Mouse (Mus musculus) spleen, adult 2 months (tissue): ENCODE data around the gene Camk1d. TPM values are rescaled to one million over a fixed set of nuclear protein-coding genes. Genes with fewer than 3 reads are reported as not detected.

Source experiments
- DNase-seq, 2 experiments: peaks; one replicate each; pipeline versions ENCODE4 v3.0.0 to v3.0.0-alpha.2; 2012 to 2021; ENCODE audit warnings: low spot score in 2 of 2, low read depth in 1 of 2
- H3K27ac ChIP-seq: fragments of 200-500 bp; 2 replicates; pipeline ENCODE4 v1.5.1; 2012; ENCODE audit warnings: low read length, inconsistent platforms; ENCODE audit not compliant: insufficient read depth
- H3K27me3 ChIP-seq: fragments of 200-500 bp; 2 replicates; pipeline ENCODE4 v1.6.1; 2012; ENCODE audit warnings: mild to moderate bottlenecking, moderate library complexity, low read length, inconsistent platforms; ENCODE audit not compliant: control insufficient read depth, insufficient read depth
- H3K36me3 ChIP-seq: fragments of 200-500 bp; 2 replicates; pipeline ENCODE4 v1.6.1; 2012; ENCODE audit warnings: mild to moderate bottlenecking, low read length, inconsistent platforms; ENCODE audit not compliant: control insufficient read depth, insufficient read depth
- H3K4me1 ChIP-seq: fragments of 200-500 bp; 2 replicates; pipeline ENCODE4 v1.6.1; 2011; ENCODE audit warnings: inconsistent platforms; ENCODE audit not compliant: control insufficient read depth, insufficient read depth, insufficient read length
- H3K4me3 ChIP-seq: fragments of 200-500 bp; 2 replicates; pipeline ENCODE4 v1.5.1; 2011; ENCODE audit warnings: mild to moderate bottlenecking, inconsistent platforms; ENCODE audit not compliant: insufficient read depth, insufficient read length; ENCODE audit errors: extremely low read depth
- CTCF ChIP-seq: fragments of 200-500 bp; IDR thresholded peaks from 2 replicates; pipeline ENCODE4 v1.5.1; 2011; ENCODE audit warnings: mild to moderate bottlenecking, inconsistent platforms; ENCODE audit not compliant: insufficient read depth, insufficient read length, insufficient replicate concordance; ENCODE audit errors: extremely low read depth
- POLR2A ChIP-seq: fragments of 200-500 bp; IDR thresholded peaks from 2 replicates; pipeline ENCODE4 v1.6.1; 2011; ENCODE audit warnings: low read depth, low read length, inconsistent platforms
- WGBS: fragments of 180-500 bp; shearing (Covaris S2); methylation state at CpG from one replicate; pipeline ENCODE4 v1.1.7; 2018; 5-methylcytosine and 5-hydroxymethylcytosine counted together
- polyA plus RNA-seq: library from polyadenylated mRNA; depleted of rRNA; stranded (reverse); fragments of >200 nt; gene quantifications from 2 replicates; pipeline ENCODE4 v1.2.3, GENCODE M21; 2012

The Camk1d gene
- polyA plus RNA-seq, 1 experiment = 5.8 TPM

DNA sequence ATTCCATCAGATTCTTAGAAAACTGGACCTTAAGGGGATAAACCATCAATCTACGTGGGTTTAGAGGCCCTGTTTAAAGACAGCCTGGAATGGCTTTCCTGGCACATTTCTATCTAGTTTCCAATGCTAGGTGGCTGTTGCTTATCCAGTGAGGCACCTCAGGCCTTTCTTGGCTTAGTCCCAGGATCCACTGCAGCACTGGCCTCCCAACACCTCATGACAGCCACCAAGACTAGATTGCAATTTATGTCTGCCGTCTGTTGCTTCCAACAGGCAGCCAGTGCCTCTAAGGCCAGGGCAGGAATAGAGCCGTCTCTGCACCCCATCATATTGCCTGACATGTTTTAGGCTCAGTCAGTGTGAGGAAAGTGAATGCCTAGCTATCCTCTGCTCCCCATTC, 389.5 kb downstream of the Camk1d start:
- H3K27ac ChIP-seq = no peak overlapping the region
- WGBS = 88% methylated on average over 3 of the region's 3 CpGs

GRCm38 (mm10) chr2:5321660-5322295, 392.5 kb downstream of the Camk1d start:
- WGBS = 88% methylated on average over 8 of the region's 8 CpGs
- DNase-seq = no peak
- H3K4me1 ChIP-seq = no peaks in the 10 kb centered on the region
- H3K27me3 ChIP-seq = no peaks in the 10 kb centered on the region
- no peaks in the 10 kb centered on the region for H3K36me3 ChIP-seq
- H3K27ac ChIP-seq = no peak overlapping the region
- H3K4me3 ChIP-seq = no peak overlapping the region
- TF ChIP-seq CTCF = no peak
- no peak for TF ChIP-seq POLR2A

More for the DNA sequence above, 389.5 kb downstream of the Camk1d start:
- no peaks in the 10 kb centered on the region for H3K4me1 ChIP-seq
- DNase-seq = no peak
- no peak for TF ChIP-seq POLR2A
- no peak for TF ChIP-seq CTCF
- no peaks in the 10 kb centered on the region for H3K27me3 ChIP-seq
- no peak overlapping the region for H3K4me3 ChIP-seq
- no peaks in the 10 kb centered on the region for H3K36me3 ChIP-seq

DNA sequence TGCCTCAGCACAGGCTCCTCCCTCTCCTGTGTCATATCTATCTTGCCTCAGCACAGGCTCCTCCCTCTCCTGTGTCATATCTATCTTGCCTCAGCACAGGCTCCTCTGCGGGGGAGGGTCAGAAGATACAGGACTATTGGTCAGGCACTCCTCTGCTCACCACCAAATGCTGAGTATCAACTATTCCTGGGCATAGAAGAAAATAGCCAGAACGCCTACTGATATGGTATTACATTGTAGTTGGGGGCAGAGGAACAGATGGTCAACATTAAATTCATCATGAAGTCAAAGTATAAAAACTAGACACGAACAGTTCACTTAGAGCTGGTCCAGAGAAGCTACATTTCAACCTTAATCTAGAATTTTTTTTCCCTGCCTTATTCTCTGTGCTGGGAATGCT, 395.2 kb downstream of the Camk1d start:
- H3K27me3 ChIP-seq = no peaks in the 10 kb centered on the region
- no peaks in the 10 kb centered on the region for H3K4me1 ChIP-seq
- H3K4me3 ChIP-seq = no peak overlapping the region
- DNase-seq = no peak
- 90% methylated on average over 3 of the region's 3 CpGs for WGBS
- no peak overlapping the region for H3K27ac ChIP-seq
- no peak for TF ChIP-seq CTCF
- no peak for TF ChIP-seq POLR2A
- no peaks in the 10 kb centered on the region for H3K36me3 ChIP-seq

DNA sequence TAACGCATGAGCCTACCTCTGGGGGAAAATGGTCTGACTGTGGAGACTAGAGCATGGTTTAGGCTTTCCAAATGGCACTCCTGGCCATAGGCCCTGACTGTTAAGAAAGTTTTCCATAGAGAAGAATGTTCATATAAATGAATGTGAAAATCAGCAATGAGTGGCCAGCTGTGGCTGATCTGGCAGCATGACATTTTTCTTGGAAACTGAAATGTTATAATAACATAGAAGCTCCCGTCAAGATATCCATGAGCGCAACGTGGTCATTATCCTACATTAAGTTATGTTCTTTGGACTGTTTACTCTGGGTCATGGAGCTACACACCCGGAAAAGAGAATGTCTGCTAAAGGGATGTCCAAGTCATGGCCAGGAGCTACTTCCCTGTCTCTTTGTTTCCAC, 397.6 kb downstream of the Camk1d start:
- TF ChIP-seq POLR2A (no peak), CTCF (no peak)
- Histone ChIP-seq H3K27me3 (no peaks in the 10 kb centered on the region), H3K27ac (no peak overlapping the region), H3K4me3 (no peak overlapping the region), H3K4me1 (no peaks in the 10 kb centered on the region), H3K36me3 (no peaks in the 10 kb centered on the region; the same call in 1 of the 2 replicates)
- no peak for DNase-seq
- WGBS = 94% methylated on average over 5 of the region's 5 CpGs

GRCm38 (mm10) chr2:5316217-5316616, 398.1 kb downstream of the Camk1d start:
- no peaks in the 10 kb centered on the region for H3K27me3 ChIP-seq
- no peaks in the 10 kb centered on the region for H3K4me1 ChIP-seq
- H3K27ac ChIP-seq = no peak overlapping the region
- H3K36me3 ChIP-seq = no peaks in the 10 kb centered on the region; the same call in 1 of the 2 replicates
- DNase-seq = no peak
- TF ChIP-seq CTCF (no peak), POLR2A (no peak)
- 89% methylated on average over 4 of the region's 4 CpGs for WGBS
- no peak overlapping the region for H3K4me3 ChIP-seq

GRCm38 (mm10) chr2:5315291-5315828, 399.0 kb downstream of the Camk1d start:
- no peaks in the 10 kb centered on the region; the same call in 1 of the 2 replicates for H3K36me3 ChIP-seq
- H3K27ac ChIP-seq = no peak overlapping the region
- no peaks in the 10 kb centered on the region for H3K27me3 ChIP-seq
- no peak overlapping the region for H3K4me3 ChIP-seq
- TF ChIP-seq POLR2A (no peak), CTCF (no peak)
- DNase-seq = no peak
- no peaks in the 10 kb centered on the region for H3K4me1 ChIP-seq
- WGBS = 71% methylated on average over 8 of the region's 8 CpGs

GRCm38 (mm10) chr2:5314530-5315166, 399.7 kb downstream of the Camk1d start:
- TF ChIP-seq CTCF (no peak), POLR2A (no peak)
- DNase-seq = no peak
- no peaks in the 10 kb centered on the region for H3K27me3 ChIP-seq
- 77% methylated on average over 9 of the region's 9 CpGs for WGBS
- peaks cover 4% of the 10 kb centered on the region; the same call in 1 of the 2 replicates for H3K36me3 ChIP-seq
- H3K4me3 ChIP-seq = no peak overlapping the region
- no peaks in the 10 kb centered on the region for H3K4me1 ChIP-seq
- H3K27ac ChIP-seq = no peak overlapping the region
